Mouse (Mus musculus): Measurements from ENCODE around the gene Gpr45. TPM values are rescaled to one million over a fixed set of nuclear protein-coding genes. Genes with fewer than 3 reads are reported as not detected.
"Not testable (repeated sequence)": the region's sequence is repeated elsewhere in the genome, so short reads cannot be mapped to it uniquely, and the experiment has no call there.

The Gpr45 gene
- total RNA-seq (2014; fragmentation: Nextera tagmentation) (0.51 TPM in 1 of 2 replicates, not detected in the other), total RNA-seq (2017) (0.04 TPM in 1 of 2 replicates, not detected in the other)

- peak; percentile 80 for ATAC-seq (replicated peaks; ENCODE audit: poor library complexity, severe bottlenecking)
Measured at GRCm38 (mm10) chr1:42952734-42953481, at the start of gene Gpr45. Gene Gpr45 (plus strand): TSS chr1:42952872.

GRCm38 (mm10) chr1:42905148-42905547 is 47.5 kb upstream of the Gpr45 start:
- ATAC-seq (replicated peaks; ENCODE audit: poor library complexity, severe bottlenecking) = no peak

- no peak for ATAC-seq (replicated peaks; ENCODE audit: poor library complexity, severe bottlenecking)
Measured at GRCm38 (mm10) chr1:42906696-42907095, 46.0 kb upstream of the Gpr45 start.

- ATAC-seq (replicated peaks; ENCODE audit: poor library complexity, severe bottlenecking) = no peak
Measured at GRCm38 (mm10) chr1:42907153-42907552, 45.5 kb upstream of the Gpr45 start.

GRCm38 (mm10) chr1:42915062-42915461 is 37.6 kb upstream of the Gpr45 start:
- ATAC-seq (replicated peaks; ENCODE audit: poor library complexity, severe bottlenecking) = peak; percentile 82

- peak; percentile 87 for ATAC-seq (replicated peaks; ENCODE audit: poor library complexity, severe bottlenecking)
Measured at GRCm38 (mm10) chr1:42916719-42917118, 36.0 kb upstream of the Gpr45 start.

GRCm38 (mm10) chr1:42917908-42918307 is 34.8 kb upstream of the Gpr45 start:
- no peak for ATAC-seq (replicated peaks; ENCODE audit: poor library complexity, severe bottlenecking)

- no peak for ATAC-seq (replicated peaks; ENCODE audit: poor library complexity, severe bottlenecking)
Measured at GRCm38 (mm10) chr1:42923924-42924323, 28.7 kb upstream of the Gpr45 start.

- ATAC-seq (replicated peaks; ENCODE audit: poor library complexity, severe bottlenecking) = no peak
Measured at GRCm38 (mm10) chr1:42933613-42934012, 19.1 kb upstream of the Gpr45 start.

- no peak for ATAC-seq (replicated peaks; ENCODE audit: poor library complexity, severe bottlenecking)
Measured at GRCm38 (mm10) chr1:42948486-42948885, 4.2 kb upstream of the Gpr45 start.

GRCm38 (mm10) chr1:42953482-42953822 is 780 bp downstream of the Gpr45 start:
- ATAC-seq (replicated peaks; ENCODE audit: poor library complexity, severe bottlenecking) = no peak

- no peak for ATAC-seq (replicated peaks; ENCODE audit: poor library complexity, severe bottlenecking)
Measured at GRCm38 (mm10) chr1:42956828-42957227, 4.2 kb downstream of the Gpr45 start.

- no peak for ATAC-seq (replicated peaks; ENCODE audit: poor library complexity, severe bottlenecking)
Measured at GRCm38 (mm10) chr1:42983082-42983771, 30.6 kb downstream of the Gpr45 start.

GRCm38 (mm10) chr1:42984119-42984518 is 31.4 kb downstream of the Gpr45 start:
- ATAC-seq (replicated peaks; ENCODE audit: poor library complexity, severe bottlenecking) = no peak

GRCm38 (mm10) chr1:42988996-42989395 is 36.3 kb downstream of the Gpr45 start:
- no peak for ATAC-seq (replicated peaks; ENCODE audit: poor library complexity, severe bottlenecking)

GRCm38 (mm10) chr1:43006051-43006514 is 53.4 kb downstream of the Gpr45 start:
- no peak for ATAC-seq (replicated peaks; ENCODE audit: poor library complexity, severe bottlenecking)

GRCm38 (mm10) chr1:43006524-43006923 is 53.9 kb downstream of the Gpr45 start:
- no peak for ATAC-seq (replicated peaks; ENCODE audit: poor library complexity, severe bottlenecking)

- ATAC-seq (replicated peaks; ENCODE audit: poor library complexity, severe bottlenecking) = no peak
Measured at GRCm38 (mm10) chr1:43010461-43010860, 57.8 kb downstream of the Gpr45 start.

GRCm38 (mm10) chr1:43015153-43015685 is 62.5 kb downstream of the Gpr45 start:
- not testable (repeated sequence) for ATAC-seq (replicated peaks; ENCODE audit: poor library complexity, severe bottlenecking)

- no peak for ATAC-seq (replicated peaks; ENCODE audit: poor library complexity, severe bottlenecking)
Measured at GRCm38 (mm10) chr1:43036014-43036413, 83.3 kb downstream of the Gpr45 start.

- no peak for ATAC-seq (replicated peaks; ENCODE audit: poor library complexity, severe bottlenecking)
Measured at GRCm38 (mm10) chr1:43042271-43042670, 89.6 kb downstream of the Gpr45 start.

Data from granulocyte monocyte progenitor cell, adult 5-6 weeks (primary cell).